Mouse (Mus musculus): ENCODE data around the gene Mpzl1.
"Not testable (repeated sequence)": the region's sequence is repeated elsewhere in the genome, so short reads cannot be mapped to it uniquely, and the experiment has no call there.

Mpzl1 gene

GRCm38 (mm10) chr1:165634151-165634884 is at the start of gene Mpzl1:
Gene Mpzl1 (minus strand): TSS chr1:165634538.
- peak; percentile 99 for DNase-seq (ENCODE audit: low spot score)

- no peak for DNase-seq (ENCODE audit: low spot score)
Observed at GRCm38 (mm10) chr1:165682056-165682853, 47.9 kb upstream of the Mpzl1 start.

GRCm38 (mm10) chr1:165681045-165681794 is 46.9 kb upstream of the Mpzl1 start:
- DNase-seq (ENCODE audit: low spot score) = no peak

GRCm38 (mm10) chr1:165680086-165680485 is 45.7 kb upstream of the Mpzl1 start:
- not testable (repeated sequence) for DNase-seq (ENCODE audit: low spot score)

GRCm38 (mm10) chr1:165679618-165679997 is 45.3 kb upstream of the Mpzl1 start:
- DNase-seq (ENCODE audit: low spot score) = no peak

GRCm38 (mm10) chr1:165678861-165679617 is 44.7 kb upstream of the Mpzl1 start:
- DNase-seq (ENCODE audit: low spot score) = no peak

- no peak for DNase-seq (ENCODE audit: low spot score)
Observed at GRCm38 (mm10) chr1:165677558-165677957, 43.2 kb upstream of the Mpzl1 start.

- DNase-seq (ENCODE audit: low spot score) = no peak
Observed at GRCm38 (mm10) chr1:165676993-165677392, 42.7 kb upstream of the Mpzl1 start.

GRCm38 (mm10) chr1:165675167-165675566 is 40.8 kb upstream of the Mpzl1 start:
- DNase-seq (ENCODE audit: low spot score) = no peak

- DNase-seq (ENCODE audit: low spot score) = no peak
Observed at GRCm38 (mm10) chr1:165672355-165672754, 38.0 kb upstream of the Mpzl1 start.

GRCm38 (mm10) chr1:165670056-165670455 is 35.7 kb upstream of the Mpzl1 start:
- DNase-seq (ENCODE audit: low spot score) = no peak

- DNase-seq (ENCODE audit: low spot score) = no peak
Observed at GRCm38 (mm10) chr1:165668904-165669303, 34.6 kb upstream of the Mpzl1 start.

GRCm38 (mm10) chr1:165667380-165667779 is 33.0 kb upstream of the Mpzl1 start:
- DNase-seq (ENCODE audit: low spot score) = no peak

GRCm38 (mm10) chr1:165666944-165667343 is 32.6 kb upstream of the Mpzl1 start:
- no peak for DNase-seq (ENCODE audit: low spot score)

- DNase-seq (ENCODE audit: low spot score) = no peak
Observed at GRCm38 (mm10) chr1:165665758-165666157, 31.4 kb upstream of the Mpzl1 start.

- peak; percentile 70 for DNase-seq (ENCODE audit: low spot score)
Observed at GRCm38 (mm10) chr1:165663277-165663676, 28.9 kb upstream of the Mpzl1 start.

GRCm38 (mm10) chr1:165662426-165663192 is 28.3 kb upstream of the Mpzl1 start:
- DNase-seq (ENCODE audit: low spot score) = peak; percentile 48

- DNase-seq (ENCODE audit: low spot score) = no peak
Observed at GRCm38 (mm10) chr1:165661725-165662124, 27.4 kb upstream of the Mpzl1 start.

- DNase-seq (ENCODE audit: low spot score) = no peak
Observed at GRCm38 (mm10) chr1:165661191-165661590, 26.9 kb upstream of the Mpzl1 start.

GRCm38 (mm10) chr1:165660774-165661173 is 26.4 kb upstream of the Mpzl1 start:
- DNase-seq (ENCODE audit: low spot score) = peak; percentile 81

- DNase-seq (ENCODE audit: low spot score) = peak; percentile 75
Observed at GRCm38 (mm10) chr1:165658602-165659001, 24.3 kb upstream of the Mpzl1 start.
